Comparison of ENCODE assay signal across 8 mouse cellular contexts in genomic region chr11:43612834-43613488, GRCm38 (mm10). TPM values are rescaled to one million over a fixed set of nuclear protein-coding genes. Genes with fewer than 3 reads are reported as not detected.
DNase-seq lines count a peak whose midpoint lies in the region; ATAC-seq lines count a peak whose summit lies in the region.

No protein-coding gene starts in this region.

- H3K9me3 ChIP-seq in hindbrain, embryonic 13.5 days, result no peaks in the 10 kb centered on the region

- no peak overlapping the region for H3K4me3 ChIP-seq in hindbrain, embryonic 13.5 days

- no peak overlapping the region for H3K4me2 ChIP-seq in hindbrain, embryonic 13.5 days

- peak overlapping the region; percentile 86 for H3K27ac ChIP-seq in hindbrain, embryonic 13.5 days

- H3K27me3 ChIP-seq in hindbrain, embryonic 13.5 days, result no peaks in the 10 kb centered on the region

- DNase-seq in T-cell, adult 2 months (ENCODE audit: low spot score), result peak; percentile 38
- DNase-seq in cerebellum, postnatal 25 days, result peak; percentile 84 to 92
- peak; percentile 67 to 80 for DNase-seq in frontal cortex, postnatal 25 days (ENCODE audit: low spot score in 2 of 2)
- peak; percentile 78 to 83 for DNase-seq in layer of hippocampus, postnatal 14 days (ENCODE audit: low spot score in 2 of 2)
- peak; percentile 89 for DNase-seq in lung, postnatal 14 days
- peak; percentile 93 for DNase-seq in retina, postnatal 1 day
- DNase-seq in urinary bladder, adult 18-20 months (ENCODE audit: low spot score in 2 of 2), result peak; percentile 20 to 49

- no peaks in the 10 kb centered on the region for H3K36me3 ChIP-seq in hindbrain, embryonic 13.5 days

- WGBS in hindbrain, embryonic 13.5 days, result 22% methylated on average over 12 of the region's 12 CpGs

- peak; percentile 78 for ATAC-seq in hindbrain, embryonic 13.5 days (ENCODE audit: low FRiP score)

- peaks cover 29% of the 10 kb centered on the region for H3K4me1 ChIP-seq in hindbrain, embryonic 13.5 days (replicated peaks)

- peak overlapping the region; percentile 46 for H3K9ac ChIP-seq in hindbrain, embryonic 13.5 days

RNA-seq across cellular contexts. Expression of gene Fabp6, which starts 11.6 kb away (rescaled TPM):
- polyA plus RNA-seq in hindbrain, embryonic 13.5 days (2015; fragmentation: Nextera tagmentation; extraction: Ambion mirVana), result not detected in 2 replicates
- not detected for total RNA-seq in layer of hippocampus, postnatal 14 days (2021)

RNA-seq across cellular contexts. Expression of gene 4933415A04Rik, which starts 26.1 kb away (rescaled TPM):
- 6.1 and 7.2 TPM in 2 replicates for polyA plus RNA-seq in hindbrain, embryonic 13.5 days (2015; fragmentation: Nextera tagmentation; extraction: Ambion mirVana)
- 1 to 10 TPM; 2.1 to 2.5 TPM for total RNA-seq in layer of hippocampus, postnatal 14 days (2021)

Comparison
In these comparisons a context has a peak if more than half of its experiments do, and no peak if none do; other contexts are left out.
1. DNase-seq: peak in every context shown above with its lines; median percentile 93 in retina, postnatal 1 day; 89 in lung, postnatal 14 days; 88 in cerebellum, postnatal 25 days; 80 in layer of hippocampus, postnatal 14 days; 74 in frontal cortex, postnatal 25 days; 38 in T-cell, adult 2 months; 34 in urinary bladder, adult 18-20 months.